Mouse (Mus musculus) cerebellum, postnatal 25 days (tissue): Measurements from ENCODE around the gene Id2.
A peak's percentile ranks its signal among the peaks of the same experiment; 100 is the strongest.

Experiments
- DNase-seq, 2 experiments: peaks; one replicate each; pipeline ENCODE4 v3.0.0; 2021; ENCODE audit warnings: mixed read lengths in 2 of 2

Gene Id2

GRCm38 (mm10) chr12:25097052-25097209 is at the start of gene Id2:
Gene Id2 (minus strand): TSS chr12:25097140.
- no peak for DNase-seq

- DNase-seq = no peak
Measured at GRCm38 (mm10) chr12:25145344-25145698, 48.4 kb upstream of the Id2 start.

GRCm38 (mm10) chr12:25144591-25145343 is 47.8 kb upstream of the Id2 start:
- DNase-seq = no peak

GRCm38 (mm10) chr12:25143492-25143891 is 46.6 kb upstream of the Id2 start:
- no peak for DNase-seq

DNA sequence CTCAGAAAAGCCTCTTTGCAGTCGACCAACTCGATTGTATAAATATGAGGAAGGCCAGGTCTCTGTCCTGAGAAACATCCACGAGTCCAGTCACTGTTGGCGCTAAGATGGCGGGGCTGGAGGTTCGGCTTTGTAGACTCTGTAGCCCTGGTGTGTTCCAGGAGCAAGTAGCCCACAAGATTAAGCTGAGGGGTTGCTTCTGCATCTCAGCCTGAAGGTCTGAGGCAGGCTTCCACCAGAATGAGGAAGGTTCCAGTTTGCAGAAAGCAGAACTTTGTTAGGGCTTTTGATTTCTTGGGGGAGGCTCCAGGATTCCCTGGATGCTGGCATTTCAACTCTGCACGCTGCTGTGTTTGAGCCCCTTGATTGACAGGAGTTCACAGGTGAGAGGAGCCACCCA is 45.3 kb upstream of the Id2 start:
- DNase-seq = no peak

GRCm38 (mm10) chr12:25141311-25141710 is 44.4 kb upstream of the Id2 start:
- DNase-seq = peak; percentile 35 to 54

DNA sequence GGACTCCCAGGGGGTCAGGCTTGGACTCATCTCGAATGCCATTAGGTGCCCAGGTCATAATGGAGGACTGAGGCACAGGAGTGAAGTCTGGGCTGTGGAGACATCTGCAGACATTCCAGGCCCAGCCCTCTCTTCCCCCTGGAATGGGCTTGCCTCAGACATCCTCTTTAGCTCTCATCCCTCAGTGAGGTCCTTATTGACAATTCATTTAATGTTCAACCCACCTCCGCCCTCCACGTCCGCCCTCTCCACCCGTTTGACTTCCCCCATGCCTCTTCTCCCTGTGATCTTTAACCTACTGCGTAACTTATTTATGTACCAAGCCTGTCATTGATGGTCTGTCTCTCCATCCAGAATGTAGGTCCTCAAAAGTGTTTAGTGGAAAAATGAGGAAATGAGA is 43.2 kb upstream of the Id2 start:
- DNase-seq = no peak

GRCm38 (mm10) chr12:25138616-25139015 is 41.7 kb upstream of the Id2 start:
- no peak for DNase-seq

- no peak for DNase-seq
Measured at GRCm38 (mm10) chr12:25132046-25132445, 35.1 kb upstream of the Id2 start.

DNA sequence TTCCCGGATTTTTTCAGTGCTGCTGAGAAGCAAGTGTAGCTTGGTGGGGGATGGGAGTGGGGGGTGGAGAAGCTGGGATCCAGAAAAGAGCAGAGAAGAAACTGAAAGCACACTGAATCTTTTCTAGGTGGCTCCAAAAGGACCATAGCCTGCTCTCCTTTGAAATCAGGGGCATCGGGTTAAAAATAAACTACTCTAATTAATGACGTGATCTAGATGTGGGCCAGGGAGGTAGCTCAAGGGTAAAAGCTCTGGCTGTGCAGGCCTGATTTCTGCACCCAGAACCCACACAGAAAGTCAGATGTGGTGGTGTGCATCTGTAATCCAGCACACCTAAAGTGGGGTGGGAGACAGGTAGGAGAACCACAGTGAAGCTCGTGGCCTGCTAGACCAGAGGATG is 30.7 kb upstream of the Id2 start:
- no peak for DNase-seq

- no peak for DNase-seq
Measured at GRCm38 (mm10) chr12:25126228-25126627, 29.3 kb upstream of the Id2 start.

- no peak for DNase-seq
Measured at GRCm38 (mm10) chr12:25125239-25125776, 28.4 kb upstream of the Id2 start.

GRCm38 (mm10) chr12:25124431-25125238 is 27.7 kb upstream of the Id2 start:
- DNase-seq = no peak

GRCm38 (mm10) chr12:25120753-25121152 is 23.8 kb upstream of the Id2 start:
- DNase-seq = no peak

- peak in 1 of 2 experiments; percentile 8 for DNase-seq
Measured at GRCm38 (mm10) chr12:25119278-25119677, 22.3 kb upstream of the Id2 start.

GRCm38 (mm10) chr12:25117856-25118511 is 21.0 kb upstream of the Id2 start:
- no peak for DNase-seq

- DNase-seq = no peak
Measured at GRCm38 (mm10) chr12:25116126-25116525, 19.2 kb upstream of the Id2 start.

DNA sequence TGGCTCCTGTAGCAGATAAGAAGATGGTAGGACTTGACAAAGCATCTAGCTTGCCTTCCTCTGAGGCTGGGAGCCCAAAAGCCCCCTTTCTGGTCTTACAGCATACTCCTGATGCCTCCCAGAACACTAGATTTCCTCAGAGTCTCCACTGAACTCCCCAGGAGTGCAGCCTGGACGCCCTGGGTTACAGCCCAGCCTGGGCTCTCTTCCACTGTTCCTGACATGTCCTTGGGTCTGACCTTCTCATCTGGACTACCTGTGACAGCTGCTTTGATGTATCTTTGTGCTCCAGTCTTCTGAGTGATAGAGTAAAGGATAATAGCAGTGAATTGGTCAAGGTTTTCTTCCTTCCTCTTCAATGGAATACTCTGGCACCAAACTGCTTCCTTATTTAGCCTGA is 17.5 kb upstream of the Id2 start:
- no peak for DNase-seq

- DNase-seq = no peak
Measured at GRCm38 (mm10) chr12:25113357-25113756, 16.4 kb upstream of the Id2 start.

DNA sequence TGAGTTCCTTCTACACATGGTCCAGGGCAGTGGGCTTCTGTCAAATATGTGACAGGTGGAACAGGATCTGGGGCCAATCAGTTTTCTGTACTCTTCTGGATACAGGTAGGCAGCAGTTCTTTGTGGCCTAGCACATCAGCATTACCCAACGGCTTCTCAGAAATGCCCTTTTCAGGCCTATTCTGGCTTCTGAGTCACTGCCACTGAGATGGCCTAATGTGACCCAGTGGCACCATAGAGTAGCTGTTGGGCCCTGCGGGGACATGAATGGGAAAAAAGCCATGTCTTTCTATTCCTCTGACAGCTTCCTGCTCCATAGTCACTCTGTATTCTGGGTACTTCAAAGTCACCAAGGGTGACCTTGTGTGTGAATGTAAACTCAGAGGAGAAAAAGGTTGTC is 15.9 kb upstream of the Id2 start:
- no peak for DNase-seq

- DNase-seq = no peak
Measured at GRCm38 (mm10) chr12:25110682-25111078, 13.7 kb upstream of the Id2 start.

GRCm38 (mm10) chr12:25109971-25110681 is 13.2 kb upstream of the Id2 start:
- DNase-seq = peak; percentile 39 to 47

- no peak for DNase-seq
Measured at GRCm38 (mm10) chr12:25108865-25109264, 11.9 kb upstream of the Id2 start.
